Mouse (Mus musculus) heart, postnatal 36 days (tissue): ENCODE data around the gene Hpgds. TPM values are rescaled to one million over a fixed set of nuclear protein-coding genes. Genes with fewer than 3 reads are reported as not detected.

Source experiments
- total RNA-seq, 2 experiments: library from RNA; stranded (reverse); gene quantifications; 2 replicates each; pipeline ENCODE4 v1.2.3; 2021

The Hpgds gene
- total RNA-seq, 2 experiments from 2014 or later = 0.70 to 1.2 TPM

Other genes with a start within 250 kb of the Hpgds start
- gene Smarcad1, start 102.3 kb downstream of the Hpgds start, total RNA-seq = 10 to 100 TPM; 19.0 to 20.3 TPM
- gene C130060K24Rik, start 236.2 kb upstream of the Hpgds start, total RNA-seq = not detected